Mouse (Mus musculus) C2C12 (cell line): ENCODE data around the gene C1rb.

Experiments
- CTCF ChIP-seq: IDR thresholded peaks from one replicate; pipeline ENCODE4 v1.5.1; 2011; ENCODE audit not compliant: control insufficient read depth, insufficient read depth, insufficient read length
- MAX ChIP-seq: IDR thresholded peaks from one replicate; pipeline ENCODE4 v1.6.1; 2011; ENCODE audit warnings: mild to moderate bottlenecking, control low read depth
- MYOD1 ChIP-seq: IDR thresholded peaks from one replicate; pipeline ENCODE4 v1.6.1; 2011; ENCODE audit warnings: low read depth; ENCODE audit not compliant: control insufficient read depth, insufficient read length
- MYOG ChIP-seq: IDR thresholded peaks from one replicate; pipeline ENCODE4 v1.6.1; 2011; ENCODE audit not compliant: control insufficient read depth, insufficient read length; ENCODE audit errors: extremely low read depth
- USF1 ChIP-seq: IDR thresholded peaks from one replicate; pipeline ENCODE4 v1.6.1; 2011; ENCODE audit warnings: low read depth, mild to moderate bottlenecking, control low read depth, moderate library complexity

DNA sequence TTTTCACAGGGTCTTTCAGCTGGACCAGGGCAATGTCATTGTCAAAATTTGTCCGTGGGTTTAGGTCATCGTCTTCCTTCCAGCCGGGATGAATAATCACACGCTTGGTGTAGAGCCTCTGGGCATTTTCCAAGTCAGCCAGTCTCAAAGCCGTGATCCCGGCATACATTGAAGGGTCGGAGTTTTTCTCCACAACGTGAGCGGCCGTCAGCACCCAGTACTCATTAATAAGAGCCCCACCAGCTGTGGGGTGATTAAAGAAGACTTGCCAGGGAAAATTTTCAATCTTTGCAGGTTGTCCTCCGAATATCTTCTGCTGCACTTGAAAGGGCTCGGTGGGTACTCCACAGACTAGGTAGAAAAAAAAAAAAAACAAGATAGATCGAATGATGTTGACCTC is 55.5 kb downstream of the C1rb start:
- no peak for TF ChIP-seq MAX
- TF ChIP-seq CTCF: no peak
- TF ChIP-seq USF1: no peak
- TF ChIP-seq MYOG: no peak
- no peak for TF ChIP-seq MYOD1
